In the genomic region with DNA sequence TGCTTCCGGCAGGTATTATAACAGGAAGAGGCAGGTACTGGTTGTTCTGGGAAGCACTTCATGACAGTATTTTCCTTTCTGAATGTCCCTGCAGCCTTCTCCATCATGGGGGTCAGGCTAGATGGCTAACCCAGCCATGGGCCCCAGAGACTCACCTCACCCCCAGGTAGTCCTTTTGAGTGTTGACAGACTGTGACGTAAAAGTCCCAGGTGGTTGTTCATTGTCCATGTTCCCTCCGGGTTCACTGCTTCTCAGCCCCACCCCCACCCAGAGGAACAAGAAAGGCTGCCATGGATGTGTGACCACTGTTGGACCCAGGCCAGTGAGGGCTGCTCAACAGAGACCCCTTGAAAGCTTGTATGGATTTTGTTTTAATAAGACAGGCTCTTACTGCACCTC, we compare ENCODE assay signal across 8 mouse cellular contexts. TPM values are rescaled to one million over a fixed set of nuclear protein-coding genes. Genes with fewer than 3 reads are reported as not detected.
DNase-seq lines count a peak whose midpoint lies in the region; ATAC-seq lines count a peak whose summit lies in the region.

No protein-coding gene starts in this region.

- 46% methylated on average over 3 of the region's 3 CpGs for WGBS in embryonic facial prominence, embryonic 12.5 days
- 70% methylated on average over 3 of the region's 3 CpGs for WGBS in midbrain, embryonic 11.5 days

- peaks cover 58% of the 10 kb centered on the region for H3K4me1 ChIP-seq in erythroblast, embryonic 14.5 days (ENCODE audit: control insufficient read depth)
- H3K4me1 ChIP-seq in embryonic facial prominence, embryonic 12.5 days, result peaks cover 31% of the 10 kb centered on the region
- peaks cover 20% of the 10 kb centered on the region for H3K4me1 ChIP-seq in midbrain, embryonic 11.5 days (ENCODE audit: control insufficient read depth, insufficient read depth, low read length)

- H3K36me3 ChIP-seq in erythroblast, embryonic 14.5 days (ENCODE audit: control insufficient read depth), result peaks cover 71% of the 10 kb centered on the region
- peaks cover 45% of the 10 kb centered on the region for H3K36me3 ChIP-seq in embryonic facial prominence, embryonic 12.5 days
- H3K36me3 ChIP-seq in midbrain, embryonic 11.5 days (ENCODE audit: control insufficient read depth, insufficient read depth, low read length), result peaks cover 9% of the 10 kb centered on the region; the same call in 1 of the 2 replicates

- peak overlapping the region; percentile 85 for H3K4me2 ChIP-seq in embryonic facial prominence, embryonic 12.5 days (replicated peaks)
- peak overlapping the region; percentile 86 for H3K4me2 ChIP-seq in midbrain, embryonic 11.5 days

- peak overlapping the region; percentile 85 for H3K9ac ChIP-seq in embryonic facial prominence, embryonic 12.5 days
- H3K9ac ChIP-seq in midbrain, embryonic 11.5 days (ENCODE audit: low read length), result peak overlapping the region; percentile 53

- peak overlapping the region; percentile 70; the same call in 1 of the 2 replicates for H3K27ac ChIP-seq in embryonic facial prominence, embryonic 12.5 days
- no peak overlapping the region for H3K27ac ChIP-seq in midbrain, embryonic 11.5 days (ENCODE audit: low read depth, low read length)

- no peak for ATAC-seq in erythroblast, adult 5-6 weeks (replicated peaks; ENCODE audit: low FRiP score, poor library complexity, severe bottlenecking)
- ATAC-seq in embryonic facial prominence, embryonic 12.5 days (ENCODE audit: insufficient number of reproducible peaks, insufficient read depth, low FRiP score, low TSS enrichment), result no peak
- ATAC-seq in midbrain, embryonic 11.5 days (ENCODE audit: low FRiP score), result no peak

- peak overlapping the region; percentile 81 for H3K4me3 ChIP-seq in erythroblast, embryonic 14.5 days (replicated peaks)
- peak overlapping the region; percentile 95 for H3K4me3 ChIP-seq in embryonic facial prominence, embryonic 12.5 days
- peak overlapping the region; percentile 92; the same call in 1 of the 2 replicates for H3K4me3 ChIP-seq in midbrain, embryonic 11.5 days (ENCODE audit: low read depth, low read length)

- no peaks in the 10 kb centered on the region for H3K27me3 ChIP-seq in erythroblast, embryonic 14.5 days (ENCODE audit: control insufficient read depth)
- H3K27me3 ChIP-seq in embryonic facial prominence, embryonic 12.5 days, result no peaks in the 10 kb centered on the region
- H3K27me3 ChIP-seq in midbrain, embryonic 11.5 days (ENCODE audit: control insufficient read depth, insufficient read depth, low read length), result no peaks in the 10 kb centered on the region

- no peaks in the 10 kb centered on the region for H3K9me3 ChIP-seq in erythroblast, embryonic 14.5 days (ENCODE audit: control insufficient read depth, low read length)
- no peaks in the 10 kb centered on the region for H3K9me3 ChIP-seq in embryonic facial prominence, embryonic 12.5 days
- H3K9me3 ChIP-seq in midbrain, embryonic 11.5 days (ENCODE audit: control insufficient read depth, low read length), result no peaks in the 10 kb centered on the region

- peak; percentile 41 to 46 for DNase-seq in kidney, adult 8-10 months
- DNase-seq in midbrain, embryonic 11.5 days (ENCODE audit: low spot score, missing footprints), result no peak
- DNase-seq in spleen, adult 12 weeks (ENCODE audit: low spot score), result no peak
- no peak for DNase-seq in gastrocnemius, postnatal 4 days (ENCODE audit: low spot score in 2 of 2)
- DNase-seq in retina, embryonic 14.5 days (ENCODE audit: low spot score), result no peak

RNA-seq across cellular contexts. Expression of a gene that starts 1.7 kb away (rescaled TPM):
- 5.5 and 6.6 TPM in 2 replicates for polyA plus RNA-seq in erythroblast, embryonic 14.5 days (2012)
- 6.9 and 11.1 TPM in 2 replicates for total RNA-seq in erythroblast, adult 5-6 weeks (2015; ENCODE audit: low replicate concordance)
- total RNA-seq in erythroblast, adult 5-6 weeks (2017; ENCODE audit: low replicate concordance), result 4.7 and 6.0 TPM in 2 replicates
- 52.6 and 57.4 TPM in 2 replicates for polyA plus RNA-seq in embryonic facial prominence, embryonic 12.5 days (2016; fragmentation: Nextera tagmentation; extraction: Ambion mirVana)
- polyA plus RNA-seq in midbrain, embryonic 11.5 days (2014; fragmentation: Nextera tagmentation; extraction: Ambion mirVana), result 30.0 and 38.7 TPM in 2 replicates
- 10 to 100 TPM; 19.6 to 20.0 TPM for total RNA-seq in gastrocnemius, postnatal 4 days (2021)

RNA-seq across cellular contexts. Expression of a gene that starts 8.9 kb away (rescaled TPM):
- polyA plus RNA-seq in erythroblast, embryonic 14.5 days (2012), result 14.6 and 16.8 TPM in 2 replicates
- total RNA-seq in erythroblast, adult 5-6 weeks (2015; ENCODE audit: low replicate concordance), result 12.1 and 16.1 TPM in 2 replicates
- total RNA-seq in erythroblast, adult 5-6 weeks (2017; ENCODE audit: low replicate concordance), result 12.1 and 15.6 TPM in 2 replicates
- 126 and 128 TPM in 2 replicates for polyA plus RNA-seq in embryonic facial prominence, embryonic 12.5 days (2016; fragmentation: Nextera tagmentation; extraction: Ambion mirVana)
- polyA plus RNA-seq in midbrain, embryonic 11.5 days (2014; fragmentation: Nextera tagmentation; extraction: Ambion mirVana), result 137 and 152 TPM in 2 replicates
- 100 to 1,000 TPM; 116 to 122 TPM for total RNA-seq in gastrocnemius, postnatal 4 days (2021)

RNA-seq across cellular contexts. Expression of a gene that starts 25.9 kb away (rescaled TPM):
- 2.6 and 4.9 TPM in 2 replicates for polyA plus RNA-seq in erythroblast, embryonic 14.5 days (2012)
- total RNA-seq in erythroblast, adult 5-6 weeks (2015; ENCODE audit: low replicate concordance), result 4.2 and 5.9 TPM in 2 replicates
- 3.3 TPM in 1 of 2 replicates, not detected in the other for total RNA-seq in erythroblast, adult 5-6 weeks (2017; ENCODE audit: low replicate concordance)
- 62.9 and 64.2 TPM in 2 replicates for polyA plus RNA-seq in embryonic facial prominence, embryonic 12.5 days (2016; fragmentation: Nextera tagmentation; extraction: Ambion mirVana)
- polyA plus RNA-seq in midbrain, embryonic 11.5 days (2014; fragmentation: Nextera tagmentation; extraction: Ambion mirVana), result 48.0 and 53.0 TPM in 2 replicates
- 10 to 100 TPM; 20.8 to 23.8 TPM for total RNA-seq in gastrocnemius, postnatal 4 days (2021)

RNA-seq across cellular contexts. Expression of a gene that starts 35.4 kb away (rescaled TPM):
- 0.75 and 1.4 TPM in 2 replicates for polyA plus RNA-seq in erythroblast, embryonic 14.5 days (2012)
- 1.5 and 2.1 TPM in 2 replicates for total RNA-seq in erythroblast, adult 5-6 weeks (2015; ENCODE audit: low replicate concordance)
- total RNA-seq in erythroblast, adult 5-6 weeks (2017; ENCODE audit: low replicate concordance), result 1.5 and 16.8 TPM in 2 replicates
- 41.8 and 42.2 TPM in 2 replicates for polyA plus RNA-seq in embryonic facial prominence, embryonic 12.5 days (2016; fragmentation: Nextera tagmentation; extraction: Ambion mirVana)
- 25.4 and 25.6 TPM in 2 replicates for polyA plus RNA-seq in midbrain, embryonic 11.5 days (2014; fragmentation: Nextera tagmentation; extraction: Ambion mirVana)
- 10 to 100 TPM in 1 of 2 experiments, 1 to 10 TPM in 1; 8.9 to 10.1 TPM for total RNA-seq in gastrocnemius, postnatal 4 days (2021)

RNA-seq across cellular contexts. Expression of a gene that starts 35.5 kb away (rescaled TPM):
- polyA plus RNA-seq in erythroblast, embryonic 14.5 days (2012), result 0.41 and 0.65 TPM in 2 replicates
- 7.3 TPM in 1 of 2 replicates, not detected in the other for total RNA-seq in erythroblast, adult 5-6 weeks (2015; ENCODE audit: low replicate concordance)
- total RNA-seq in erythroblast, adult 5-6 weeks (2017; ENCODE audit: low replicate concordance), result 6.1 and 6.9 TPM in 2 replicates
- polyA plus RNA-seq in embryonic facial prominence, embryonic 12.5 days (2016; fragmentation: Nextera tagmentation; extraction: Ambion mirVana), result 11.2 and 12.0 TPM in 2 replicates
- 10.4 and 11.5 TPM in 2 replicates for polyA plus RNA-seq in midbrain, embryonic 11.5 days (2014; fragmentation: Nextera tagmentation; extraction: Ambion mirVana)
- total RNA-seq in gastrocnemius, postnatal 4 days (2021), result 10 to 100 TPM; 19.3 to 24.8 TPM

Comparison
In these comparisons a context has a peak if more than half of its experiments do, and no peak if none do; other contexts are left out.
1. DNase-seq: peak in kidney, adult 8-10 months (2 of 2); none in midbrain, embryonic 11.5 days (single experiment), spleen, adult 12 weeks (single experiment), gastrocnemius, postnatal 4 days (0 of 2) and retina, embryonic 14.5 days (single experiment).
2. Peak in every context shown above with its lines, with median percentiles within 50 percentile points of each other: H3K4me3 ChIP-seq.